Mouse (Mus musculus) heart, embryonic 16.5 days (tissue): ENCODE measurements around the gene Tfap2e. TPM values are rescaled to one million over a fixed set of nuclear protein-coding genes. Genes with fewer than 3 reads are reported as not detected.
A peak's percentile ranks its signal among the peaks of the same experiment; 100 is the strongest.

Experiments used
- ATAC-seq: fragments of 200-750 bp; cut with Nextera tagmentation; replicated peaks from 2 replicates; pipeline ENCODE4 v1.8.0; 2017; ENCODE audit warnings: moderate number of reproducible peaks; ENCODE audit not compliant: insufficient read depth, low FRiP score; ENCODE audit errors: extremely low read depth
- H3K27ac ChIP-seq: fragments of 300-500 bp; sonication (generic); 2 replicates; pipeline ENCODE4 v1.5.1; 2014; ENCODE audit warnings: mild to moderate bottlenecking, low read length, control low read depth, moderate library complexity
- H3K27me3 ChIP-seq: fragments of 300-500 bp; sonication (generic); 2 replicates; pipeline ENCODE4 v1.6.1; 2014; ENCODE audit warnings: low read length, mixed read lengths; ENCODE audit not compliant: control insufficient read depth, insufficient read depth
- H3K36me3 ChIP-seq: fragments of 300-500 bp; sonication (generic); 2 replicates; pipeline ENCODE4 v1.6.1; 2014; ENCODE audit not compliant: control insufficient read depth, insufficient read depth
- H3K4me1 ChIP-seq: fragments of 300-500 bp; sonication (generic); 2 replicates; pipeline ENCODE4 v1.6.1; 2014; ENCODE audit warnings: low read length, mixed read lengths; ENCODE audit not compliant: control insufficient read depth, insufficient read depth
- H3K4me2 ChIP-seq: fragments of 300-500 bp; sonication (generic); 2 replicates; pipeline ENCODE4 v1.6.1; 2014; ENCODE audit warnings: low read depth, mild to moderate bottlenecking, control low read depth, low read length
- H3K4me3 ChIP-seq: fragments of 300-500 bp; sonication (generic); 2 replicates; pipeline ENCODE4 v1.5.1; 2014; ENCODE audit warnings: mild to moderate bottlenecking, control low read depth, low read length
- H3K9ac ChIP-seq: fragments of 300-500 bp; sonication (generic); 2 replicates; pipeline ENCODE4 v1.6.1; 2014; ENCODE audit warnings: low read length, control low read depth
- H3K9me3 ChIP-seq: fragments of 300-500 bp; sonication (generic); replicated peaks from 2 replicates; pipeline ENCODE4 v1.6.1; 2016; ENCODE audit warnings: low read length; ENCODE audit not compliant: control insufficient read depth
- WGBS: fragments of 180-500 bp; shearing (Covaris S2); extraction: QIAGEN DNeasy Blood & Tissue Kit; methylation state at CpG from one replicate; pipeline ENCODE4 v1.1.7; 2014; 5-methylcytosine and 5-hydroxymethylcytosine counted together
- polyA plus RNA-seq: library from polyadenylated mRNA; unstranded; fragments of >200 nt; fragmentation: Nextera tagmentation; extraction: Ambion mirVana; gene quantifications from 2 replicates; pipeline ENCODE4 v1.2.1, GENCODE M21; 2015

The Tfap2e gene
- polyA plus RNA-seq, 1 experiment from 2014 or later: not detected

DNA sequence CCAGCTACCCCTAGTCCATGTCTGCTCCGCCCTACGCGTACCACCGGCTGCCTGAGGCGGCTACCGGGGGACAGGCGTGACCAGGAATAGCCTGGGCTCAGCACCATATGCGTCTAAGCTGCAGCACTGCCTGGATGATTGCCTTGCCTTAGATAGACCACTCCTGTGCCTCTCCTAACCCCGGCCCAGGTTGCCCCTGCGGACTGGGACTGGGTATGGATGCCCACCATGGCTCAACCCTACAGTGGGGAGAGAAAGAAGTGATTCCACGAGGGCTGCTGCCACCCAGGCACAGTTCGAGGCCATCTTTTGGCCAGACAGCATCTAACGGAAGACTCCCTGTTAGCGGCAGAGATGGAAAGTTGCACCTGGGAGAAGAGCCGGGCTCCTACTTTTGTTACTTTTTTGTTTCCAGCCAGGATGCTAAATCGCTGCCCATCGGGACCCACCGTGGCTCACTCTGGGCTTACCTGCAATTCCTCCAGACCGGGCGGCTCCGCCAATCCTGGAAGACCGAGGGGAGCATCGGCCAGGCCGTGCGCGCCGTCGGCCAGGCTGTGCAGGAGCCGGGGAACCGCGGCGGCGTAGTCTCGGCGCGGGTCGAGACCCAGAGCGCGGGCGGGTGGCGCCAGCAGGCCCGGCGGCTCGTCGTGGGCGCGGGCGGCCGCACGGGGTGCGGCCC lies 1.2 kb downstream of the Tfap2e start:
- WGBS: 3% methylated on average over 51 of the region's 51 CpGs
- peaks cover 93% of the 10 kb centered on the region for H3K27me3 ChIP-seq
- H3K9me3 ChIP-seq: no peaks in the 10 kb centered on the region
- H3K4me1 ChIP-seq: peaks cover 6% of the 10 kb centered on the region; the same call in 1 of the 2 replicates
- peak overlapping the region; percentile 50 for H3K4me3 ChIP-seq
- H3K9ac ChIP-seq: no peak overlapping the region
- ATAC-seq: no peak
- peak overlapping the region; percentile 66 for H3K4me2 ChIP-seq
- H3K36me3 ChIP-seq: no peaks in the 10 kb centered on the region
- no peak overlapping the region for H3K27ac ChIP-seq

DNA sequence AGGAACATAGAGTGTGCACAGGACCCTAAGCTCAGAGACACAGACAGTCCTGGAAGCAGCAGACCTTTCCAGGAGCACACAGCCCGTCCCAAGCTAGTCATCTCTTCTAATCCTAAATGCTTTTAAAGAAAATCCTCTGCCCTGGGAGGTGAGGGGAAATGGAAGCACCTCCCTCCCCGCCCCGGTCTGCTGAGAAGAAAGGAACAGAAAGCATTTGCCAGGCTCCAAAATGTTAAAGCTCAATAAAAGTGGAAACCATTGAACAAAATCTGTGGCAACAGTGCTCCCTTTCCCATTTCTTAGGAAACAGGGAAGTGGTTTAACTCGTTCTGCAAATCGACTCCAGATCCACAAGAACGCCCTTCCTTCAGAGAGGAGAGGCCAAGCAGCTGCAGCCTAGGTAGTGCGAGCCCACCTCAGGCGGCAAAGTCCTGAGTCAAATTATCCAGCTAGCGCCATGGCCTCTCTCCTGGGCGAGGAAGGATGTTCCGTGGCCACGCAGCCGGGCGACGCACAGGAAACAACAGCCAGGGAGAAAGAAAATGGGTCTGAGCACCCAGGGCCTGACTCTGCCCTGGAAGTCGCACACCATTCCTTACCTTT lies 1.9 kb downstream of the Tfap2e start:
- H3K4me1 ChIP-seq: peaks cover 6% of the 10 kb centered on the region; the same call in 1 of the 2 replicates
- ATAC-seq: no peak
- WGBS: 4% methylated on average over 16 of the region's 16 CpGs

GRCm38 (mm10) chr4:126732531-126733380 lies 3.3 kb downstream of the Tfap2e start:
- H3K27me3 ChIP-seq: peaks cover 84% of the 10 kb centered on the region
- H3K9me3 ChIP-seq: no peaks in the 10 kb centered on the region
- peak overlapping the region; percentile 24 for H3K4me3 ChIP-seq
- peaks cover 6% of the 10 kb centered on the region; the same call in 1 of the 2 replicates for H3K4me1 ChIP-seq
- peak overlapping the region; percentile 26 for H3K4me2 ChIP-seq
- no peak for ATAC-seq
- no peaks in the 10 kb centered on the region for H3K36me3 ChIP-seq
- 5% methylated on average over 26 of the region's 26 CpGs for WGBS
- H3K27ac ChIP-seq: no peak overlapping the region
- no peak overlapping the region for H3K9ac ChIP-seq

More for the DNA sequence above, 1.9 kb downstream of the Tfap2e start:
- H3K27me3 ChIP-seq: peaks cover 91% of the 10 kb centered on the region
- no peaks in the 10 kb centered on the region for H3K9me3 ChIP-seq
- no peak overlapping the region for H3K27ac ChIP-seq
- H3K4me2 ChIP-seq: no peak overlapping the region
- no peaks in the 10 kb centered on the region for H3K36me3 ChIP-seq
- H3K4me3 ChIP-seq: no peak overlapping the region
- H3K9ac ChIP-seq: no peak overlapping the region

GRCm38 (mm10) chr4:126732111-126732510 lies 3.9 kb downstream of the Tfap2e start:
- Histone ChIP-seq H3K9me3 (no peaks in the 10 kb centered on the region), H3K36me3 (no peaks in the 10 kb centered on the region), H3K9ac (no peak overlapping the region), H3K4me3 (peak overlapping the region; percentile 24), H3K4me1 (peaks cover 6% of the 10 kb centered on the region; the same call in 1 of the 2 replicates), H3K27ac (no peak overlapping the region), H3K27me3 (peaks cover 79% of the 10 kb centered on the region), H3K4me2 (peak overlapping the region; percentile 26)
- WGBS: 5% methylated on average over 18 of the region's 18 CpGs
- ATAC-seq: no peak

DNA sequence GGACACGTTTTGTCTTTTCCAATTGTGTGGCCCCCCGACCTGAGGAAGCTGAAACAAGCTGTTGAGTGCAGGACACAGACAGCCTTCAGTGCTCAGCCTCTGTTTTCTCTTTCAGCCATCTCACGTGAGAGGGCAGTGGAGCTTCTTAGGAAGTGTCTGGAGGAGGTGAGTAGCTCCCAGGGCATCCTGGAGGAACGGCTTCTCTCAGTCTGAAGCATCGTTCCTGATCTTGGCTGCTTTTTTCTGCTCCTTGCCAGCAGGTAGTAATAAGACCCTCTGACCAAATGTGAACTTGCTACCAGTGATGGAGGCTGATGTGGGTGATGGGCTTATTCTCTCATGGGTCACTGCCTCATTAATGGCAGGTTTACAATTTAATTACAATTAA lies 28.6 kb downstream of the Tfap2e start:
- no peaks in the 10 kb centered on the region for H3K27me3 ChIP-seq
- no peaks in the 10 kb centered on the region for H3K9me3 ChIP-seq
- H3K9ac ChIP-seq: no peak overlapping the region
- H3K4me2 ChIP-seq: no peak overlapping the region
- WGBS: 81% methylated on average over 5 of the region's 5 CpGs
- peaks cover 58% of the 10 kb centered on the region for H3K36me3 ChIP-seq
- H3K4me3 ChIP-seq: no peak overlapping the region
- no peak for ATAC-seq
- no peak overlapping the region for H3K27ac ChIP-seq
- H3K4me1 ChIP-seq: no peaks in the 10 kb centered on the region

DNA sequence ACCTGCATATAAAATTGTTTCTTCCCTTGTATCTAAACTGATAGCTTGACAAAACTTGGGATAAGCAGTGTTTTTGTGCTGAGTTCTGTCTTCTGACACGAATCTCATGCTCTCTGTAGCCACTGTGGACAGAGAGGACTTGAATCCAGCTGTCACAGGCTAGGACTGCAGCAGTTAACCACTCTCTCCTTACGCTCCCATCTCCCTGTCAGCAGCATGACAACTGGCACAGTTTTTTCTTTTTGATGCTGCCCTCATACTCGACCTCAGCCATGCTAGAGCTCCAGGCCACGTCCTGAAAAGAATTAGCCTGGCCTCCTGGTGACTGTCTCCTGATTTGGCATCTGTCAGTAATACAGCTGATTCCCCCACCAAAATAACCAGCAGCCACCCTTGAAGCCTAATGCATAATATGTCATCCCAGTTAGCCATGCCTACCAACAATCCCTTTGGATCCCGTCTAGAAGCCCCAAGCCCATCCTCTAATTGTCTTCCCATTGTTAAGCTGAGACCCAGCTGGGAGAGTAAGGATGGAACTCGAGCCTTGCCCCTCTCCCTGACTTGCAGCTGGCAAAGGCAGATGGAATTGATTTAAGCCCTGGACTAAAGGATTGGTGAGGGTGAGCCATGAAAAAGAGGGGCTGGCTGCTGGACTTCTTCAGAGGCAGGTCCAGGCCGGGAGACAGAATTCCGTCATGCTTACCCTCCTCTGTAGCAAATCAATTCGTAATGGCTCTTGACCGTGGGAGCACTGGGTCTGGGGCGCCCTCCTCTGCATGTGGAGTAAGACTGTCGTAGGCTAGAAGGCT lies 29.2 kb downstream of the Tfap2e start:
- H3K4me1 ChIP-seq: no peaks in the 10 kb centered on the region
- no peaks in the 10 kb centered on the region for H3K9me3 ChIP-seq
- 79% methylated on average over 12 of the region's 12 CpGs for WGBS
- no peak overlapping the region for H3K9ac ChIP-seq
- H3K4me2 ChIP-seq: no peak overlapping the region
- ATAC-seq: no peak
- no peak overlapping the region for H3K4me3 ChIP-seq
- no peak overlapping the region for H3K27ac ChIP-seq
- H3K36me3 ChIP-seq: peaks cover 63% of the 10 kb centered on the region
- H3K27me3 ChIP-seq: no peaks in the 10 kb centered on the region

DNA sequence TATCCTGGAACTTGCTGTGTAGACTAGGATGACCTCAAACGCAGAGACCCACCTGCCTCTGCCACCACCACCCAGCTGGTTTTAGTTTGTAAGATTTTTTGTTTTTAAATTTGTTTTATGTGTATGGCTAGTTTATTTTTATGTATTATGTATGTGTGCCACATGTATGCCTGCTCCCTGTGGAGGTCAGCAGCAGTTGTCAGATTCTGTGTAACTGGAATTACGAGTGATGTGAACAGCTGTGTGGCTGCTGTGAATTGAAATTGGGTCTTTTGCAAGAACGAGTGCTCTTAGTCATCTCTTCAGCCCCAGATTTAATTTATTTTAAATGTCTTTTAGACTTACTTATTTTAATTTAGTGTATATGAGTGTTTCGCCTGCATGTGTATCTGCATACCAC lies 39.1 kb downstream of the Tfap2e start:
- WGBS: 90% methylated on average over 4 of the region's 4 CpGs

GRCm38 (mm10) chr4:126693021-126693420 lies 43.0 kb downstream of the Tfap2e start:
- Histone ChIP-seq H3K9ac (no peak overlapping the region), H3K9me3 (no peaks in the 10 kb centered on the region), H3K27ac (no peak overlapping the region), H3K27me3 (no peaks in the 10 kb centered on the region), H3K4me2 (no peak overlapping the region), H3K4me3 (no peak overlapping the region), H3K36me3 (peaks cover 7% of the 10 kb centered on the region), H3K4me1 (peaks cover 5% of the 10 kb centered on the region)
- no peak for ATAC-seq
- WGBS: 84% methylated on average over 5 of the region's 5 CpGs

More for the DNA sequence above, 39.1 kb downstream of the Tfap2e start:
- Histone ChIP-seq H3K9ac (no peak overlapping the region), H3K4me1 (no peaks in the 10 kb centered on the region), H3K4me2 (no peak overlapping the region), H3K27ac (no peak overlapping the region), H3K36me3 (peaks cover 9% of the 10 kb centered on the region), H3K27me3 (no peaks in the 10 kb centered on the region), H3K4me3 (no peak overlapping the region), H3K9me3 (no peaks in the 10 kb centered on the region)
- no peak for ATAC-seq
